Mouse (Mus musculus) kidney, postnatal 25 days (tissue): ENCODE measurements around the gene Kl.
A peak's percentile ranks its signal among the peaks of the same experiment; 100 is the strongest.

Experiments used
- DNase-seq, 2 experiments: peaks; one replicate each; pipeline ENCODE4 v3.0.0; 2021; ENCODE audit warnings: mixed read lengths in 2 of 2

Kl gene

GRCm38 (mm10) chr5:151034715-151035512 lies 82.5 kb downstream of the Kl start:
- DNase-seq, result no peak

GRCm38 (mm10) chr5:151037871-151038270 lies 85.5 kb downstream of the Kl start:
- DNase-seq, result no peak

- peak; percentile 64 to 82 for DNase-seq
Measured at GRCm38 (mm10) chr5:151042911-151043310, 90.5 kb downstream of the Kl start.
